Mouse (Mus musculus): Measurements from ENCODE around the gene Fosb. TPM values are rescaled to one million over a fixed set of nuclear protein-coding genes. Genes with fewer than 3 reads are reported as not detected.
A peak's percentile ranks its signal among the peaks of the same experiment; 100 is the strongest.

Fosb gene
- polyA plus RNA-seq, 1 experiment = not detected

DNA sequence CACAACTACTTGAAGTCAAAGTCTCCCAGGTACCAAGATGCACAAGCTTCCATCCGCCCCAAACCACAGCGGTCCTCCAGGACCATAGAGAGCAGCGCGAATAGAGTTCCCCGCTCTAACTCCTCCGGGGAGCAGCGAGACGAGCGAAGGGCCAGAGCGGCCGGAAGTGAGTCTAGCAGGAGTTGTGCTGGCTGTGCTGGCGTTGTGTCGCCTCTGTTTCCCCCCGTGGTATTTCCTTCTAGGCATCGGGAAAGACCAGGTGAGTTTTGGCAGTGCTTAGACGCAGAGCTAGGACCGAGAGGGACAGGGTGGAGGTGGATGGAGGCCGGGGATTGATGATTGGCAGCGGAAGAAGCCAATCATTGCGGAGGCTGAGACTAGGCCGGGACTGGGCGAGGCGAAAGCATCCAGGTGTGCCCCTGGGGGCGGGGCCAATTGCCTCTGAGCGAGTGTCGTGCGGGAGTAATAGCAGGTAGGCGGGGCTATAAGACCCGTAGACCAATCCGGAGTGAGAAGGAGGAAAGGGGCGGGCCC lies 35.2 kb upstream of the Fosb start:
- under 1% methylated on average over 31 of the region's 31 CpGs for WGBS
- H3K4me1 ChIP-seq (ENCODE audit: control insufficient read depth, insufficient read depth, low read length) = peaks cover 21% of the 10 kb centered on the region
- peak overlapping the region; percentile 91 for H3K27ac ChIP-seq (ENCODE audit: insufficient read depth, low read depth, low read length)
- H3K4me3 ChIP-seq (ENCODE audit: insufficient read depth, low read depth, low read length) = peak overlapping the region; percentile 77
- TF ChIP-seq POLR2A (IDR thresholded peaks at IDR 0.05; ENCODE audit: insufficient read depth, low read depth, low read length) = peak; percentile 47; the same call in 1 of the 2 replicates
- no peak for TF ChIP-seq CTCF (IDR thresholded peaks at IDR 0.05; ENCODE audit: insufficient read depth, low read depth, low read length)

DNA sequence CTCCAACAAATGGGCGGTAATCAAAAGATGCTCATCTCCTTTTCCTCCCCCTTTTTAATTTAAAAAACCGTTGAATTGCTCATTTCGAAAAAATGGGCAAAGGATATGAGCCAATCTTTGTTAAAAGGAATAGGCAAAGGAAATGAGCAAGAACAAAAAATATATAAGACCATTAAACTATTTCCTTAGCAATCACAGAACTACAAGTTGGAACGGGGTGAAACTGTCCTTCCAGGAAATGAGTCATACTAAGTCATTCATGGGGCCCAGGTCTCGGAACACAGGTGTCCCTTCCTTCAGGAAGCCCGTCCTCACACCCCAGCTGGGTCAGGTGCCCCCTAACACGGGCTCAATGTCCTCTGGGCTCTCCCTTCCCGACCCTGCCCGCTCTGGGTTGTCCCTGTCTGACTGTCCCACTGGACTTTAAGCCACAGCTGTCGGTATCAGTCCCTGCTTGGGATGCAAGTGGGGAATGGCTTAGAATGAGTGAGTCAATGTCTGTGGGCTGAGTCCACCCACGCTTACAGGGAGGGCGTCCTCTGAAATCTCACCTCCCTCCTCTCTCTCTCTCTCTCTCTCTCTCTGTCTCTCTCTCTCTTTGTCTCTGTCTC lies 34.5 kb upstream of the Fosb start, which contains the start of gene Ercc1:
Gene Ercc1, plus strand, starts transcription at position 542 of the 611 bp plus-strand sequence.
- Histone ChIP-seq H3K4me1 (ENCODE audit: control insufficient read depth, insufficient read depth, low read length) (peaks cover 21% of the 10 kb centered on the region), H3K27ac (ENCODE audit: insufficient read depth, low read depth, low read length) (peak within 1 kb of the TSS; percentile 91), H3K4me3 (ENCODE audit: insufficient read depth, low read depth, low read length) (peak within 1 kb of the TSS; percentile 77)
- WGBS = 21% methylated on average over 12 of the region's 12 CpGs
- TF ChIP-seq POLR2A (IDR thresholded peaks at IDR 0.05; ENCODE audit: insufficient read depth, low read depth, low read length) (no peak), CTCF (IDR thresholded peaks at IDR 0.05; ENCODE audit: insufficient read depth, low read depth, low read length) (no peak)

GRCm38 (mm10) chr7:19343210-19343808 lies 33.5 kb upstream of the Fosb start:
- H3K4me1 ChIP-seq (ENCODE audit: control insufficient read depth, insufficient read depth, low read length) = peaks cover 25% of the 10 kb centered on the region
- TF ChIP-seq CTCF (IDR thresholded peaks at IDR 0.05; ENCODE audit: insufficient read depth, low read depth, low read length) = peak; percentile 81; the same call in 1 of the 2 replicates
- TF ChIP-seq POLR2A (IDR thresholded peaks at IDR 0.05; ENCODE audit: insufficient read depth, low read depth, low read length) = no peak
- WGBS = 2% methylated on average over 11 of the region's 11 CpGs
- H3K4me3 ChIP-seq (ENCODE audit: insufficient read depth, low read depth, low read length) = peak overlapping the region; percentile 19; the same call in 1 of the 2 replicates
- H3K27ac ChIP-seq (ENCODE audit: insufficient read depth, low read depth, low read length) = no peak overlapping the region

DNA sequence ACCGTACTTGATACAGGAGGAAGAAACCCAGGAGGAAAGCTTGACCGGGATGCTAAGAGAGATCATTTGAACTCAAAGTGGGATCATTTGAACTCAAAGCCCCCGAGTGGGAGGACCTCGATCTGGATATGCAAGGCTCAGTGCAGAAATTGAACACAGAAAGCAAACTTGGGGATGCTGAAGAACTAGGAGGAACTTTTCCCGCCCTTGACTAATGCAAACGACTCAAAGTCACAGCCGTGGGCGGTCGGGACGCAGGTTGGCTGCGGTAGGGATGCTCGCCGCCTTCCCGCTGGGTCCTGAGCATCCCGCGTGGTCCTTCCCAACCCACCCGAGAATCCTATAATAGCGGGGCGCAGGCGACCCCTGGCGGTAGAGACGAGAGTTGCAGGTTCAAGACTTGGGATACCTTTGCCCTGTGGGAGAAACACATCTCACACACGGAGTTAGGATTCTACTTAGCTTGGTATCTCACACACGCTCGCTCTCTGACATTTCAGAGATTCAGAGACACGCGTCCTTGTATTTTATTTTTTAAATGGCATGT lies 32.7 kb upstream of the Fosb start:
- TF ChIP-seq POLR2A (IDR thresholded peaks at IDR 0.05; ENCODE audit: insufficient read depth, low read depth, low read length) = no peak
- TF ChIP-seq CTCF (IDR thresholded peaks at IDR 0.05; ENCODE audit: insufficient read depth, low read depth, low read length) = peak; percentile 96
- H3K4me3 ChIP-seq (ENCODE audit: insufficient read depth, low read depth, low read length) = peak overlapping the region; percentile 57
- WGBS = under 1% methylated on average over 27 of the region's 27 CpGs
- H3K27ac ChIP-seq (ENCODE audit: insufficient read depth, low read depth, low read length) = peak overlapping the region; percentile 61
- H3K4me1 ChIP-seq (ENCODE audit: control insufficient read depth, insufficient read depth, low read length) = peaks cover 32% of the 10 kb centered on the region

- TF ChIP-seq POLR2A (IDR thresholded peaks at IDR 0.05; ENCODE audit: insufficient read depth, low read depth, low read length) (no peak), CTCF (IDR thresholded peaks at IDR 0.05; ENCODE audit: insufficient read depth, low read depth, low read length) (no peak)
- Histone ChIP-seq H3K4me3 (ENCODE audit: insufficient read depth, low read depth, low read length) (peak overlapping the region; percentile 57), H3K4me1 (ENCODE audit: control insufficient read depth, insufficient read depth, low read length) (peaks cover 39% of the 10 kb centered on the region), H3K27ac (ENCODE audit: insufficient read depth, low read depth, low read length) (peak overlapping the region; percentile 61)
- whole genome bisulfite sequencing = under 1% methylated on average over 41 of the region's 41 CpGs
Measured at GRCm38 (mm10) chr7:19341761-19342409, 32.0 kb upstream of the Fosb start.

- Histone ChIP-seq H3K27ac (ENCODE audit: insufficient read depth, low read depth, low read length) (no peak overlapping the region), H3K4me1 (ENCODE audit: control insufficient read depth, insufficient read depth, low read length) (peaks cover 40% of the 10 kb centered on the region), H3K4me3 (ENCODE audit: insufficient read depth, low read depth, low read length) (no peak overlapping the region)
- 25% methylated on average over 10 of the region's 10 CpGs for WGBS
- TF ChIP-seq CTCF (IDR thresholded peaks at IDR 0.05; ENCODE audit: insufficient read depth, low read depth, low read length) (no peak), POLR2A (IDR thresholded peaks at IDR 0.05; ENCODE audit: insufficient read depth, low read depth, low read length) (no peak)
Measured at GRCm38 (mm10) chr7:19341250-19341649, 31.4 kb upstream of the Fosb start.

DNA sequence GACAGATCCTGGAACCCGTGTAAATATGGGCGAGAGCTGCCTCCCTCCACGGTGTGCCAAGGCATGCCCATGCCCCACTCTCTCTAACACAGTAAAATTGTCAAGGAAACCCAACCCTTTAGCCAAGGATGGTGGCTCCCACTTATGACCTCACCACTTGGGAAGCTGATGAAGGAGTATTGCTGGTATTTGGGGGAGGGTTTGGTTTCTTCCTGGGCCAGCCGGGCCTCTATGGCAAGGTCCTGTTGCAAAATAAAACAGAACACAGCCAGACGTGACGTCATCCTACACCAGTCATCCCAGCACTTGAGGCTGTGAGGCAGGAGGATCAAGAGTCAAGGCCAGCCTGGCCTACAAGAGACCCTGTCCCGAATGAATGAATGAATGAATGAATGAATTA lies 28.7 kb upstream of the Fosb start:
- H3K27ac ChIP-seq (ENCODE audit: insufficient read depth, low read depth, low read length) = no peak overlapping the region
- peaks cover 35% of the 10 kb centered on the region for H3K4me1 ChIP-seq (ENCODE audit: control insufficient read depth, insufficient read depth, low read length)
- TF ChIP-seq CTCF (IDR thresholded peaks at IDR 0.05; ENCODE audit: insufficient read depth, low read depth, low read length) = no peak
- TF ChIP-seq POLR2A (IDR thresholded peaks at IDR 0.05; ENCODE audit: insufficient read depth, low read depth, low read length) = no peak
- 69% methylated on average over 7 of the region's 7 CpGs for WGBS
- no peak overlapping the region for H3K4me3 ChIP-seq (ENCODE audit: insufficient read depth, low read depth, low read length)

DNA sequence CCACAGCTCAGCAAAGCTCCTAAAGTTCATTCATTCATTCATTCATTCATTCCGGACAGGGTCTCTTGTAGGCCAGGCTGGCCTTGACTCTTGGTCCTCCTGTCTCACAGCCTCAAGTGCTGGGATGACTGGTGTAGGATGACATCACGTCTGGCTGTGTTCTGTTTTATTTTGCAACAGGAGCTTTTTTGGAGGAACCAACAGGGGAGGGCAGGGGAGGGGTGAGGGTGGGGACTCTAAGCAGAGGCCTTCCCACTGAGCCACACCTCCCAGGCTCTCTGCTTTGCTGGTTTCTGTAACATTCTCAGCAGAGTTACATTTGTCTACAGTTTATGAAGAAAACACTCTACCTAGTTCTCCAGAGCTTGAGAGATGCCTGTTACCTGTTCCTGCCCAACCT lies 28.2 kb upstream of the Fosb start:
- Histone ChIP-seq H3K4me1 (ENCODE audit: control insufficient read depth, insufficient read depth, low read length) (peaks cover 34% of the 10 kb centered on the region), H3K27ac (ENCODE audit: insufficient read depth, low read depth, low read length) (no peak overlapping the region), H3K4me3 (ENCODE audit: insufficient read depth, low read depth, low read length) (no peak overlapping the region)
- TF ChIP-seq CTCF (IDR thresholded peaks at IDR 0.05; ENCODE audit: insufficient read depth, low read depth, low read length) (no peak), POLR2A (IDR thresholded peaks at IDR 0.05; ENCODE audit: insufficient read depth, low read depth, low read length) (no peak)
- 69% methylated on average over 2 of the region's 2 CpGs for WGBS

All from olfactory bulb, adult 2 months (tissue).